Mouse (Mus musculus) liver, adult 2 months (tissue): ENCODE measurements around the gene Olfr522. TPM values are rescaled to one million over a fixed set of nuclear protein-coding genes. Genes with fewer than 3 reads are reported as not detected.

Experiments used
- DNase-seq: peaks from one replicate; pipeline ENCODE4 v3.0.0-alpha.2; 2011; ENCODE audit warnings: low read depth, low spot score; ENCODE audit errors: extremely low read depth
- H3K27ac ChIP-seq: fragments of 200-500 bp; replicated peaks from 2 replicates; pipeline ENCODE4 v1.5.1; 2012; ENCODE audit warnings: low read depth, mild to moderate bottlenecking, control low read depth, inconsistent platforms, low read length; ENCODE audit not compliant: insufficient read depth
- H3K27me3 ChIP-seq: fragments of 200-500 bp; 2 replicates; pipeline ENCODE4 v1.6.1; 2012; ENCODE audit warnings: mild to moderate bottlenecking, moderate library complexity, low read length, inconsistent platforms; ENCODE audit not compliant: control insufficient read depth, insufficient read depth
- H3K36me3 ChIP-seq: fragments of 200-500 bp; 2 replicates; pipeline ENCODE4 v1.6.1; 2012; ENCODE audit warnings: low read length, inconsistent platforms; ENCODE audit not compliant: control insufficient read depth, insufficient read depth
- H3K4me1 ChIP-seq: fragments of 200-500 bp; 2 replicates; pipeline ENCODE4 v1.6.1; 2011; ENCODE audit warnings: low read length; ENCODE audit not compliant: control insufficient read depth, insufficient read depth
- H3K4me3 ChIP-seq: fragments of 200-500 bp; 2 replicates; pipeline ENCODE4 v1.5.1; 2011; ENCODE audit warnings: low read depth, mild to moderate bottlenecking, control low read depth, low read length, moderate library complexity; ENCODE audit not compliant: insufficient read depth
- H3K79me2 ChIP-seq: fragments of 200-500 bp; 2 replicates; pipeline ENCODE4 v1.6.1; 2012; ENCODE audit warnings: inconsistent platforms, mild to moderate bottlenecking, low read length, moderate library complexity; ENCODE audit not compliant: control insufficient read depth, insufficient read depth
- H3K9ac ChIP-seq: fragments of 200-500 bp; 2 replicates; pipeline ENCODE4 v1.6.1; 2012; ENCODE audit warnings: low read depth, mild to moderate bottlenecking, control low read depth, inconsistent platforms, low read length
- CTCF ChIP-seq: fragments of 200-500 bp; IDR thresholded peaks from 2 replicates; pipeline ENCODE4 v1.5.1; 2011; ENCODE audit warnings: low read depth, low read length, control low read depth
- POLR2A ChIP-seq: fragments of 200-500 bp; IDR thresholded peaks from 2 replicates; pipeline ENCODE4 v1.6.1; 2011; ENCODE audit warnings: low read length, control low read depth; ENCODE audit not compliant: insufficient read depth; ENCODE audit errors: extremely low read depth
- WGBS: fragments of 180-500 bp; shearing (Covaris S2); methylation state at CpG from one replicate; pipeline ENCODE4 v1.1.7; 2018; 5-methylcytosine and 5-hydroxymethylcytosine counted together
- polyA plus RNA-seq: library from polyadenylated mRNA; depleted of rRNA; stranded (reverse); fragments of >200 nt; gene quantifications from 2 replicates; pipeline ENCODE4 v1.2.3, GENCODE M21; 2012; rRNA removed
- total RNA-seq: library from RNA; depleted of rRNA; stranded (reverse); fragments of >200 nt; gene quantifications from 2 replicates; pipeline ENCODE4 v1.2.3, GENCODE M21; 2014; rRNA removed

Gene Olfr522
- total and polyA plus RNA-seq, 2 experiments = not detected

DNA sequence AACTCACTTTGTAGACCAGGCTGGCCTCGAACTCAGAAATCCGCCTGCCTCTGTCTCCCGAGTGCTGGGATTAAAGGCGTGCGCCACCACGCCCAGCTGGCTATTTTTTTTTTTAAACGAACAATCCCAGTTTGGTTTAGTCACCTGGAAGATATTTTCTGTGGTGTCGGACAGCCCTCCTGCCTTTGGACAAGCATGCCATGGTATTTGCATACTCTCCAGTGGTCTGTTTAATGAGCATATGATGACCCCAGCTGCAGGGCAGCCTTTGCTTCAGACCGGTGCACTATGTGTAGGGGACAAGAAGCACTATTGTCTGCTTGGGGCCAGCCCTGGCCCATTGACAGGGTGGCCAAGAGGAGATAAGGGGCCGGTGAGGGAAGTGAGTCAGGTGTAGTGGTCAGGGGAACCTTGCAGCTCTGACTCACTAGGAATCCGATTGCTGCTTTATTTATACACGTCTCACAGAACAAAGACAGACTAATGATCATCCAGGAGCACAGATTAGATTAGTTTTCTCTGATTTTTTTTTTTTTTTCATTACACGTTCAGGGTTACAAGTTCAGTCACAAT lies 43.1 kb downstream of the Olfr522 start:
- no peak for TF ChIP-seq CTCF
- no peak for TF ChIP-seq POLR2A
- Histone ChIP-seq H3K27me3 (no peaks in the 10 kb centered on the region), H3K9ac (no peak overlapping the region), H3K79me2 (no peaks in the 10 kb centered on the region; the same call in 1 of the 2 replicates), H3K4me3 (no peak overlapping the region), H3K27ac (no peak overlapping the region), H3K4me1 (peaks cover 12% of the 10 kb centered on the region), H3K36me3 (peaks cover 5% of the 10 kb centered on the region; the same call in 1 of the 2 replicates)
- no peak for DNase-seq
- 87% methylated on average over 13 of the region's 13 CpGs for WGBS

DNA sequence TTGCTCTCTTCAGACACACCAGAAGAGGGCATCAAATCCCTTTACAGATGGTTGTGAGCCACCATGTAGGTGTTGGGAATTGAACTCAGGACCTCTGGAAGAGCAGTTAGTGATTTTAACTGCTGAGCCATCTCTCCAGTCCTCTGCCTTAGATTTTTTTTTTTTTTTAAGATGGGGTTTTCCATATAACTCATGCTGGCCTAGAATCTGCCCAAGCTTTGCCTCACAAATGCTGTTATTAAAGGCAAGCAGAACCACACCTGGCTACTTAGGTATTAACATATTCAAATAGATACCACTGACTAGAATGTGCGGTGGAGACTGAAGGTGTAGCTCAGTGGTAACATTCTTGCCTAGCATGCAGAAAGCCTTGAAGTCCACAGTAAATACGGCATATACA lies 44.1 kb downstream of the Olfr522 start:
- H3K4me1 ChIP-seq = peaks cover 7% of the 10 kb centered on the region
- no peaks in the 10 kb centered on the region; the same call in 1 of the 2 replicates for H3K79me2 ChIP-seq
- no peak overlapping the region for H3K27ac ChIP-seq
- 94% methylated on average over 2 of the region's 2 CpGs for WGBS
- H3K27me3 ChIP-seq = no peaks in the 10 kb centered on the region
- DNase-seq = no peak
- peaks cover 5% of the 10 kb centered on the region; the same call in 1 of the 2 replicates for H3K36me3 ChIP-seq
- no peak overlapping the region for H3K4me3 ChIP-seq
- H3K9ac ChIP-seq = no peak overlapping the region
- no peak for TF ChIP-seq CTCF
- TF ChIP-seq POLR2A = no peak

DNA sequence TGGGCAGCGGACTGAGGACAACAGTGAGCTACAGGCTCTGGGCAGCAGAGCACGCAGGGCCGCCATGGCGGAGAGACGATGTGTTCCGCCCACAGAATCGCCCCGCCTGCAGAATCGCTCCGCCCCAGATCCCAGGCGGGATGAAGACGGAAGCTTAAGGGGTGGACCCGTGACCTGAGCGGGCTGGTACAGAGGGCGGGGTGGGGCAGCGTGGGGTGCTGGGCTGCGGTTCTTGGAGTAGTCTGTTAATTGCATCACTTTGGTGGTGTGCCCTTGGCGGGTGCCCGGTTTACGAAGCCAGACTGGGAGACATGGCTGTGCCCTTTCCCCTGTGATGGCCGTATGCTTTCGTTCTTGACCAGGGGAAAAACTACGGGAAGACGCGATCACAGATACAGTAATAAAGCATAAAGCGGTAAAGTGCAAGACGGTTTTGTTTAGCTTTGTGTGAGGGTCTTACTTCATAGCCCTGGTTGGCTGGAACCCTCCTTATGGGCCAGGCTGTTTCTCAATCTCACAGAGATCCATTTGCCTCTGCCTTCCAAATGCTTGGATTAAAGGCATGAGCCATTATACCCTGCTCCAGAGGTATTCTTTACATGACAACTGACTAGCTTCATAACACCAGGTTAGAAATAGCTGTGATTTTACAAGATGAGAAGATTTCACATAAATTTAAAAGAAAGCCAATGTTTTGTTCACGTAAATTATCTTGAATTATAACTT lies 48.1 kb downstream of the Olfr522 start, which contains the start of gene Echs1:
Gene Echs1, minus strand, starts transcription at position 148 of the 726 bp plus-strand sequence.
- H3K79me2 ChIP-seq = no peaks in the 10 kb centered on the region; the same call in 1 of the 2 replicates
- peaks cover 9% of the 10 kb centered on the region for H3K4me1 ChIP-seq
- peak within 1 kb of the TSS; percentile 94 for H3K9ac ChIP-seq
- peaks cover 17% of the 10 kb centered on the region; the same call in 1 of the 2 replicates for H3K36me3 ChIP-seq
- no peaks in the 10 kb centered on the region for H3K27me3 ChIP-seq
- peak; percentile 93 for DNase-seq
- WGBS = 3% methylated on average over 28 of the region's 28 CpGs
- TF ChIP-seq CTCF (no peak), POLR2A (peak; percentile 92)
- peak within 1 kb of the TSS; percentile 86 for H3K4me3 ChIP-seq
- H3K27ac ChIP-seq = peak within 1 kb of the TSS; percentile 98

DNA sequence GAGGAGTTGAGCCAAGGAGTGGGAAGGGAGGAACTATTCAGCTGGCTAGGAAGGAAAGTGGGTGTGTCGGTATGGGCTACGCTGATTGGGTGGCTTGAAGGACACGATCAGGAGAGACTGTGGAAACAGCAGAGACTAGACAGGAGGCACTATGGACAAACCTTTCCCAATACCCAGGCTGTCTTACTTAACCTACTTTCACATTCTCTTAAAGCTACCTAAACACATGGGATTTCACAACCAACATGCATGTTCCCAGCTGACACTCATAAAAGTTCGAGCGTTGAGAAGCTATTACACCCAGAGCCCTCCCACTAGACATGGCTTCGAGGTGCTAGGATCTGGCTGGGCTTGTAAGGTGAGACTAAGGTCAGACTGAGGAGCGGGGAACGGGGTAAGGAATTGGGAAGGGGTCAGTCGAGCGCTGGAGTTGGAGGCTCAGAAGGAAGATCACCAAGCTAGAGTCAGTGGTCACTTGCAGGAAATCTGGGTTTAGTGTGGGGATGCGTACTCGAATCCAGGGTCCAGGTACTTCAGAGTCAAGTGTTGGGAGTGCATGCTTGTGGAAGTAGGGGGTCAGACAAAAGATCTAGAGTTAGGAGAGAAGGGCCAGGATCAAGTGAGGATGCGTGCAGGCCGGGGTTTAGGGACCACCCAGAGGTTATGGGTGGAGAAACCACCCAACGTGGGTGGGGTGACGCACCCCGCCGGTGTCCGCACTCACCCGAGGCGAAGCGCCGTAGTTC lies 48.8 kb downstream of the Olfr522 start, which contains the start of gene Paox:
Gene Paox, plus strand, starts transcription at position 217 of the 746 bp plus-strand sequence.
- under 1% methylated on average over 23 of the region's 23 CpGs for WGBS
- DNase-seq = peak; percentile 100
- H3K79me2 ChIP-seq = no peaks in the 10 kb centered on the region; the same call in 1 of the 2 replicates
- H3K36me3 ChIP-seq = peaks cover 23% of the 10 kb centered on the region; the same call in 1 of the 2 replicates
- no peaks in the 10 kb centered on the region for H3K27me3 ChIP-seq
- H3K4me3 ChIP-seq = peak within 1 kb of the TSS; percentile 86
- peak within 1 kb of the TSS; percentile 98 for H3K27ac ChIP-seq
- H3K9ac ChIP-seq = peak within 1 kb of the TSS; percentile 94
- TF ChIP-seq POLR2A (peak; percentile 46; the same call in 1 of the 2 replicates), CTCF (no peak)
- H3K4me1 ChIP-seq = peaks cover 9% of the 10 kb centered on the region

DNA sequence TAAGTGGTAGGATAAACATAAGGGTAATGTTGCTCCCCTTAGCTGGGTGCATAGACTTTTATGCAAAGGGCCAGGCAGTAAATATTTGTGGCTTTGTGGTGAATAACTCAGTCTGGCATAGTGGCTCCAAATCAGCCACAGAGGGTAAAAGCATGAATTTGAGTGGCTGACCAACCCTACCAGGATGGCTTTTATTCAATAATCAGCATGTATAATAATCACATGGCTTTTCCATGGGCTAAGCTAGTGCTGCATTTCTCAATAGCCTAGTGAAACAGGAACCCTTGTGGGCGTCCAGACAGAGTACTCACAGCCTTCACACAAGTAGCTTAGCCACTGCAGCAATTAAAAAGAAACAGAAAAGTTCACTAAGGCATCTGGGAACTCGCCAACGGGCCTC lies 52.6 kb downstream of the Olfr522 start:
- Histone ChIP-seq H3K36me3 (peaks cover 45% of the 10 kb centered on the region), H3K79me2 (no peaks in the 10 kb centered on the region), H3K27me3 (no peaks in the 10 kb centered on the region), H3K4me1 (peaks cover 7% of the 10 kb centered on the region; the same call in 1 of the 2 replicates), H3K27ac (no peak overlapping the region), H3K4me3 (no peak overlapping the region), H3K9ac (no peak overlapping the region)
- WGBS = 39% methylated on average over 3 of the region's 3 CpGs
- no peak for DNase-seq
- no peak for TF ChIP-seq CTCF

Other genes starting within 250 kb of the Olfr522 start
- not detected in 2 replicates for gene Utf1, start 221.0 kb downstream of the Olfr522 start, total RNA-seq
- not detected in 2 replicates for gene Utf1, start 221.0 kb downstream of the Olfr522 start, polyA plus RNA-seq
- not detected in 2 replicates for gene 6430531B16Rik, start 186.0 kb downstream of the Olfr522 start, total RNA-seq
- 0.07 TPM in 1 of 2 replicates, not detected in the other for gene 6430531B16Rik, start 186.0 kb downstream of the Olfr522 start, polyA plus RNA-seq
- 0.09 and 0.47 TPM in 2 replicates for gene Adam8, start 172.2 kb downstream of the Olfr522 start, total RNA-seq
- 0.35 and 0.46 TPM in 2 replicates for gene Adam8, start 172.2 kb downstream of the Olfr522 start, polyA plus RNA-seq
- 6.0 and 9.1 TPM in 2 replicates for gene Zfp511, start 128.4 kb downstream of the Olfr522 start, total RNA-seq
- gene Zfp511, start 128.4 kb downstream of the Olfr522 start, polyA plus RNA-seq = 17.8 and 23.7 TPM in 2 replicates
- 12.1 and 12.4 TPM in 2 replicates for gene Tubgcp2, start 128.1 kb downstream of the Olfr522 start, total RNA-seq
- gene Tubgcp2, start 128.1 kb downstream of the Olfr522 start, polyA plus RNA-seq = 9.4 and 11.8 TPM in 2 replicates
- gene Msx3, start 115.7 kb downstream of the Olfr522 start, total RNA-seq = not detected in 2 replicates
- gene Msx3, start 115.7 kb downstream of the Olfr522 start, polyA plus RNA-seq = not detected in 2 replicates
- gene Caly, start 82.2 kb downstream of the Olfr522 start, total RNA-seq = not detected in 2 replicates
- gene Caly, start 82.2 kb downstream of the Olfr522 start, polyA plus RNA-seq = 0.07 and 0.15 TPM in 2 replicates
- gene Prap1, start 71.4 kb downstream of the Olfr522 start, total RNA-seq = not detected in 2 replicates
- not detected in 2 replicates for gene Prap1, start 71.4 kb downstream of the Olfr522 start, polyA plus RNA-seq
- gene Fuom, start 62.3 kb downstream of the Olfr522 start, total RNA-seq = 68.6 and 72.7 TPM in 2 replicates
- gene Fuom, start 62.3 kb downstream of the Olfr522 start, polyA plus RNA-seq = 63.0 and 77.5 TPM in 2 replicates
- 86.9 and 87.5 TPM in 2 replicates for gene Paox, start 49.0 kb downstream of the Olfr522 start, total RNA-seq
- 59.1 and 67.7 TPM in 2 replicates for gene Paox, start 49.0 kb downstream of the Olfr522 start, polyA plus RNA-seq
- 411 and 412 TPM in 2 replicates for gene Echs1, start 48.3 kb downstream of the Olfr522 start, total RNA-seq
- gene Echs1, start 48.3 kb downstream of the Olfr522 start, polyA plus RNA-seq = 271 and 349 TPM in 2 replicates
- gene Mtg1, start 27.2 kb downstream of the Olfr522 start, total RNA-seq = 17.4 and 19.3 TPM in 2 replicates
- 24.7 and 29.7 TPM in 2 replicates for gene Mtg1, start 27.2 kb downstream of the Olfr522 start, polyA plus RNA-seq
- 1.4 and 1.5 TPM in 2 replicates for gene Sprn, start 9.9 kb downstream of the Olfr522 start, total RNA-seq
- gene Sprn, start 9.9 kb downstream of the Olfr522 start, polyA plus RNA-seq = 1.3 and 1.7 TPM in 2 replicates
- gene Olfr523, start 8.5 kb upstream of the Olfr522 start, total RNA-seq = not detected in 2 replicates
- not detected in 2 replicates for gene Olfr523, start 8.5 kb upstream of the Olfr522 start, polyA plus RNA-seq
- not detected in 2 replicates for gene Olfr524, start 41.2 kb upstream of the Olfr522 start, total RNA-seq
- not detected in 2 replicates for gene Olfr524, start 41.2 kb upstream of the Olfr522 start, polyA plus RNA-seq
- not detected in 2 replicates for gene Cd163l1, start 53.5 kb upstream of the Olfr522 start, total RNA-seq
- 0.02 TPM in 1 of 2 replicates, not detected in the other for gene Cd163l1, start 53.5 kb upstream of the Olfr522 start, polyA plus RNA-seq
- gene 5830411N06Rik, start 82.5 kb upstream of the Olfr522 start, total RNA-seq = not detected in 2 replicates
- gene 5830411N06Rik, start 82.5 kb upstream of the Olfr522 start, polyA plus RNA-seq = not detected in 2 replicates
- gene Olfr525, start 156.1 kb upstream of the Olfr522 start, total RNA-seq = not detected in 2 replicates
- not detected in 2 replicates for gene Olfr525, start 156.1 kb upstream of the Olfr522 start, polyA plus RNA-seq
- not detected in 2 replicates for gene Olfr527, start 169.3 kb upstream of the Olfr522 start, total RNA-seq
- gene Olfr527, start 169.3 kb upstream of the Olfr522 start, polyA plus RNA-seq = not detected in 2 replicates
- gene Olfr60, start 196.9 kb upstream of the Olfr522 start, total RNA-seq = not detected in 2 replicates
- not detected in 2 replicates for gene Olfr60, start 196.9 kb upstream of the Olfr522 start, polyA plus RNA-seq
- not detected in 2 replicates for gene Olfr530, start 211.6 kb upstream of the Olfr522 start, total RNA-seq
- gene Olfr530, start 211.6 kb upstream of the Olfr522 start, polyA plus RNA-seq = not detected in 2 replicates
- not detected in 2 replicates for gene Olfr531, start 238.2 kb upstream of the Olfr522 start, total RNA-seq
- not detected in 2 replicates for gene Olfr531, start 238.2 kb upstream of the Olfr522 start, polyA plus RNA-seq